ENCODE assay signal across 8 mouse cellular contexts in the genomic region with DNA sequence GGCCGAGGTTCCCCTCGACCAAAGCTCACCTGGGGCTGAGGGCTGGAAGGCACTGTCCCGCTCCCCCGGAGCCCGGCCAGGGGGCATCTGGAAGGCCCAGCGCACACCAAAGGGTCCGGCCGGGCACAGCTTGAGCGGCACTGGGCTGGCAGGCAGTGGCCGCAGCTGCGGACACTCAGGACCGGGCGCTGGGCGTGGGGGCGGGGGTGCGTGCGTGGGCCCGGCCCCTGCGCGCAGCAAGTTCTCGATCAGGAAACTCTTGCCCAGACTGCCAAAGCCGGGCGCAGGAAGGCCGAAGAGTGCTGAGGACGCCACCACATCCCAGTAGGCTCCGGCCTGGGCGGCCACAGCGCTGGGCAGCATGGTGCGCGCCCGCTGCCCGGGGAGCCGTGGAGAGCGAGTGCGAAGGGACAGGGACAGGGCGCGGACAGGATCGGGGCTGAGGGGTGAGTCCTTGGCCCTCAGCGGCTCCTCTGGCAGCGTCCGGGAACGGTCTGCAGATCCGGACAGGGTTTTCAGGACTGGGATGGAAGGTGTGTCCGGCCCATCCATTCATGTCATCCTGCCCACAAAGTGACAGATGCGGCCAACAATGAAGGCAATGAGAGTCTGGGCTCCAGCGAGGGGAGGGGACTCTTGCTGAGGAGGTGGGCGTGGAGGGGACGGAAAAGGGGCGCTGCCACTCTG. TPM values are rescaled to one million over a fixed set of nuclear protein-coding genes. Genes with fewer than 3 reads are reported as not detected.
A peak's percentile ranks its signal among the peaks of the same experiment; 100 is the strongest.
DNase-seq lines count a peak whose midpoint lies in the region; ATAC-seq and TF ChIP-seq lines count a peak whose summit lies in the region.

No protein-coding gene starts in this region.

- intact Hi-C loops in heart, postnatal 14 days (cut with DNase I), result no loop called here

- H3K9ac ChIP-seq in heart, embryonic 11.5 days (ENCODE audit: low read depth, low read length), result no peak overlapping the region
- peak overlapping the region; percentile 33; the same call in 1 of the 2 replicates for H3K9ac ChIP-seq in forebrain, postnatal 0 days
- peak overlapping the region; percentile 4 for H3K9ac ChIP-seq in midbrain, embryonic 15.5 days

- H3K27me3 ChIP-seq in heart, embryonic 11.5 days (ENCODE audit: control insufficient read depth, insufficient read depth, low read length), result peaks cover 56% of the 10 kb centered on the region
- peaks cover 45% of the 10 kb centered on the region for H3K27me3 ChIP-seq in forebrain, postnatal 0 days (ENCODE audit: insufficient read depth, low read length)
- peaks cover 78% of the 10 kb centered on the region for H3K27me3 ChIP-seq in midbrain, embryonic 15.5 days (replicated peaks)

- no peak for ATAC-seq in heart, embryonic 11.5 days (replicated peaks; ENCODE audit: insufficient number of reproducible peaks, low FRiP score, low TSS enrichment)
- peak; percentile 29; the same call in 1 of the 2 replicates for ATAC-seq in forebrain, postnatal 0 days
- no peak for ATAC-seq in midbrain, embryonic 15.5 days (replicated peaks)

- WGBS in heart, embryonic 11.5 days (ENCODE audit: insufficient replicate concordance), result 1% methylated on average over 49 of the region's 49 CpGs
- WGBS in forebrain, postnatal 0 days, result 1% methylated on average over 49 of the region's 49 CpGs
- WGBS in midbrain, embryonic 15.5 days, result 1% methylated on average over 49 of the region's 49 CpGs

- no peaks in the 10 kb centered on the region for H3K9me3 ChIP-seq in heart, embryonic 11.5 days (replicated peaks; ENCODE audit: control insufficient read depth, low read length)
- H3K9me3 ChIP-seq in forebrain, postnatal 0 days (ENCODE audit: low read length), result no peaks in the 10 kb centered on the region
- H3K9me3 ChIP-seq in midbrain, embryonic 15.5 days, result no peaks in the 10 kb centered on the region

- TF ChIP-seq CTCF in forebrain, postnatal 0 days (IDR thresholded peaks at IDR 0.05; ENCODE audit: low read depth), result no peak

- DNase-seq in heart, postnatal 14 days, result no peak
- peak; percentile 4 for DNase-seq in ovary, postnatal 10 days (ENCODE audit: low spot score)
- no peak for DNase-seq in ovary, postnatal 14 days (ENCODE audit: low spot score)
- no peak for DNase-seq in forebrain, postnatal 0 days
- DNase-seq in spleen, adult 12 weeks (ENCODE audit: low spot score), result no peak
- no peak for DNase-seq in cerebellum, adult 11-12 months

- no peak overlapping the region for H3K27ac ChIP-seq in heart, embryonic 11.5 days (ENCODE audit: low read depth, low read length)
- no peak overlapping the region for H3K27ac ChIP-seq in forebrain, postnatal 0 days (ENCODE audit: low read depth, low read length)
- H3K27ac ChIP-seq in midbrain, embryonic 15.5 days, result no peak overlapping the region

- no peaks in the 10 kb centered on the region for H3K36me3 ChIP-seq in heart, embryonic 11.5 days (ENCODE audit: control insufficient read depth, insufficient read depth, low read length)
- no peaks in the 10 kb centered on the region for H3K36me3 ChIP-seq in forebrain, postnatal 0 days (ENCODE audit: insufficient read depth)
- H3K36me3 ChIP-seq in midbrain, embryonic 15.5 days (replicated peaks), result no peaks in the 10 kb centered on the region

- peak overlapping the region; percentile 80 for H3K4me2 ChIP-seq in heart, embryonic 11.5 days
- H3K4me2 ChIP-seq in forebrain, postnatal 0 days (ENCODE audit: low read depth), result peak overlapping the region; percentile 64
- peak overlapping the region; percentile 54 for H3K4me2 ChIP-seq in midbrain, embryonic 15.5 days

- peak overlapping the region; percentile 46 for H3K4me3 ChIP-seq in heart, embryonic 11.5 days (ENCODE audit: low read depth, low read length)
- peak overlapping the region; percentile 37 for H3K4me3 ChIP-seq in forebrain, postnatal 0 days (ENCODE audit: low read depth, low read length)
- peak overlapping the region; percentile 33 for H3K4me3 ChIP-seq in midbrain, embryonic 15.5 days

- peaks cover 5% of the 10 kb centered on the region; the same call in 1 of the 2 replicates for H3K4me1 ChIP-seq in heart, embryonic 11.5 days (ENCODE audit: control insufficient read depth, insufficient read depth, low read length)
- no peaks in the 10 kb centered on the region; the same call in 1 of the 2 replicates for H3K4me1 ChIP-seq in forebrain, postnatal 0 days (ENCODE audit: insufficient read depth)
- peaks cover 12% of the 10 kb centered on the region for H3K4me1 ChIP-seq in midbrain, embryonic 15.5 days

RNA-seq across cellular contexts. Expression of a gene that starts 1.4 kb away (rescaled TPM):
- 0.07 TPM in 1 of 2 replicates, not detected in the other for polyA plus RNA-seq in heart, embryonic 11.5 days (2014; fragmentation: Nextera tagmentation; extraction: Ambion mirVana)
- not detected for total RNA-seq in heart, postnatal 14 days (2021)
- total RNA-seq in forebrain, postnatal 0 days (2014; rRNA removed), result 2.8 and 6.9 TPM in 2 replicates
- polyA plus RNA-seq in forebrain, postnatal 0 days (2015; fragmentation: Nextera tagmentation; extraction: Ambion mirVana), result 6.7 and 9.6 TPM in 2 replicates
- 6.9 and 8.6 TPM in 2 replicates for polyA plus RNA-seq in midbrain, embryonic 15.5 days (2015; fragmentation: Nextera tagmentation; extraction: Ambion mirVana)
